Mouse (Mus musculus) bone marrow macrophage, adult 2 months (primary cell): Measurements from ENCODE around the gene Rcn2.

Experiments used
- CTCF ChIP-seq: IDR thresholded peaks from 2 replicates; pipeline ENCODE4 v1.5.1; 2012; ENCODE audit warnings: low read depth, mild to moderate bottlenecking, low read length, moderate library complexity
- POLR2A ChIP-seq: IDR thresholded peaks from 2 replicates; pipeline ENCODE4 v1.6.1; 2012; ENCODE audit warnings: mild to moderate bottlenecking, low read depth, low read length, borderline replicate concordance

GRCm38 (mm10) chr9:56053796-56054195 is 12.2 kb downstream of the Rcn2 start:
- no peak for TF ChIP-seq POLR2A
- TF ChIP-seq CTCF = no peak
